8 mouse cellular contexts compared by ENCODE assay signal in genomic region chr15:102017918-102018463, GRCm38 (mm10). TPM values are rescaled to one million over a fixed set of nuclear protein-coding genes. Genes with fewer than 3 reads are reported as not detected.
DNase-seq lines count a peak whose midpoint lies in the region; ATAC-seq lines count a peak whose summit lies in the region.

No protein-coding gene starts in this region.

- H3K9ac ChIP-seq in liver, embryonic 13.5 days = no peak overlapping the region
- no peak overlapping the region for H3K9ac ChIP-seq in stomach, embryonic 15.5 days

- peaks cover 45% of the 10 kb centered on the region for H3K4me1 ChIP-seq in liver, embryonic 13.5 days (replicated peaks)
- H3K4me1 ChIP-seq in stomach, embryonic 15.5 days = peaks cover 22% of the 10 kb centered on the region

- WGBS in liver, embryonic 13.5 days (ENCODE audit: insufficient replicate concordance) = 10% methylated on average over 7 of the region's 7 CpGs
- 20% methylated on average over 7 of the region's 7 CpGs for WGBS in stomach, embryonic 15.5 days

- no peaks in the 10 kb centered on the region for H3K27me3 ChIP-seq in liver, embryonic 13.5 days
- H3K27me3 ChIP-seq in stomach, embryonic 15.5 days (replicated peaks) = no peaks in the 10 kb centered on the region

- DNase-seq in ovary, postnatal 36 days (ENCODE audit: low spot score) = peak; percentile 36
- no peak for DNase-seq in ovary, postnatal 10 days (ENCODE audit: low spot score)
- DNase-seq in forelimb bud, embryonic 11.5 days (ENCODE audit: low read depth, low spot score) = peak; percentile 41
- DNase-seq in liver, embryonic 13.5 days = peak; percentile 34
- DNase-seq in frontal cortex, postnatal 25 days (ENCODE audit: low spot score in 2 of 2) = no peak
- DNase-seq in layer of hippocampus, postnatal 36 days = no peak
- no peak for DNase-seq in right cerebral cortex, adult 2 months (ENCODE audit: low spot score in 2 of 2)

- no peak overlapping the region for H3K4me2 ChIP-seq in liver, embryonic 13.5 days
- 0 out of 2 replicates have a peak overlapping the region, but pooled peaks have one; percentile 1 for H3K4me2 ChIP-seq in stomach, embryonic 15.5 days

- H3K4me3 ChIP-seq in liver, embryonic 13.5 days (replicated peaks) = no peak overlapping the region
- H3K4me3 ChIP-seq in stomach, embryonic 15.5 days (replicated peaks) = no peak overlapping the region

- no peaks in the 10 kb centered on the region for H3K36me3 ChIP-seq in liver, embryonic 13.5 days
- no peaks in the 10 kb centered on the region for H3K36me3 ChIP-seq in stomach, embryonic 15.5 days

- peak; percentile 70 for ATAC-seq in liver, embryonic 13.5 days (ENCODE audit: low read depth)
- ATAC-seq in stomach, embryonic 15.5 days (ENCODE audit: insufficient read depth, low FRiP score, low read depth) = peak; percentile 17; the same call in 1 of the 2 replicates

- H3K27ac ChIP-seq in liver, embryonic 13.5 days = peak overlapping the region; percentile 47
- H3K27ac ChIP-seq in stomach, embryonic 15.5 days = peak overlapping the region; percentile 96

- no peaks in the 10 kb centered on the region for H3K9me3 ChIP-seq in liver, embryonic 13.5 days (replicated peaks)
- no peaks in the 10 kb centered on the region for H3K9me3 ChIP-seq in stomach, embryonic 15.5 days

RNA-seq across cellular contexts. Expression of gene Krt18, which starts 10.0 kb away (rescaled TPM):
- 81.8 and 85.0 TPM in 2 replicates for polyA plus RNA-seq in liver, embryonic 13.5 days (2015; fragmentation: Nextera tagmentation; extraction: Ambion mirVana)
- 448 and 512 TPM in 2 replicates for polyA plus RNA-seq in stomach, embryonic 15.5 days (2015; fragmentation: Nextera tagmentation; extraction: Ambion mirVana)
- total RNA-seq in layer of hippocampus, postnatal 36 days (2021) = under 1 TPM in 1 of 2 experiments, not detected in 1; 0.71 TPM

RNA-seq across cellular contexts. Expression of gene Krt8, which starts 13.7 kb away (rescaled TPM):
- 89.5 and 107 TPM in 2 replicates for polyA plus RNA-seq in liver, embryonic 13.5 days (2015; fragmentation: Nextera tagmentation; extraction: Ambion mirVana)
- 916 and 929 TPM in 2 replicates for polyA plus RNA-seq in stomach, embryonic 15.5 days (2015; fragmentation: Nextera tagmentation; extraction: Ambion mirVana)
- total RNA-seq in layer of hippocampus, postnatal 36 days (2021) = under 1 TPM in 1 of 2 experiments, not detected in 1; 0.18 TPM

RNA-seq across cellular contexts. Expression of gene Eif4b, which starts 55.6 kb away (rescaled TPM):
- 67.5 and 79.6 TPM in 2 replicates for polyA plus RNA-seq in liver, embryonic 13.5 days (2015; fragmentation: Nextera tagmentation; extraction: Ambion mirVana)
- 107 and 116 TPM in 2 replicates for polyA plus RNA-seq in stomach, embryonic 15.5 days (2015; fragmentation: Nextera tagmentation; extraction: Ambion mirVana)
- 100 to 1,000 TPM; 179 to 182 TPM for total RNA-seq in layer of hippocampus, postnatal 36 days (2021)

Comparison
In these comparisons a context has a peak if more than half of its experiments do, and no peak if none do; other contexts are left out.
1. DNase-seq: peak in ovary, postnatal 36 days (single experiment), forelimb bud, embryonic 11.5 days (single experiment) and liver, embryonic 13.5 days (single experiment); none in ovary, postnatal 10 days (single experiment), frontal cortex, postnatal 25 days (0 of 2), layer of hippocampus, postnatal 36 days (0 of 2) and right cerebral cortex, adult 2 months (0 of 2).